Mouse (Mus musculus) lung, postnatal 0 days (tissue): Measurements from ENCODE around the gene Mdk.

ENCODE experiments used
- CTCF ChIP-seq: IDR thresholded peaks from 2 replicates; pipeline ENCODE4 v1.5.1; 2016; ENCODE audit warnings: antibody characterized with exemption, mild to moderate bottlenecking
- EP300 ChIP-seq: IDR thresholded peaks from 2 replicates; pipeline ENCODE4 v1.6.1; 2016; ENCODE audit warnings: antibody characterized with exemption, mild to moderate bottlenecking, control low read depth

GRCm38 (mm10) chr2:91972121-91972566, 40.0 kb upstream of the Mdk start:
- TF ChIP-seq CTCF (no peak), EP300 (peak; percentile 64)
